Mouse (Mus musculus): Measurements from ENCODE around the gene Rab6a. TPM values are rescaled to one million over a fixed set of nuclear protein-coding genes. Genes with fewer than 3 reads are reported as not detected.
A peak's percentile ranks its signal among the peaks of the same experiment; 100 is the strongest.

Gene Rab6a
- polyA plus RNA-seq, 1 experiment from 2014 or later: 122 TPM

DNA sequence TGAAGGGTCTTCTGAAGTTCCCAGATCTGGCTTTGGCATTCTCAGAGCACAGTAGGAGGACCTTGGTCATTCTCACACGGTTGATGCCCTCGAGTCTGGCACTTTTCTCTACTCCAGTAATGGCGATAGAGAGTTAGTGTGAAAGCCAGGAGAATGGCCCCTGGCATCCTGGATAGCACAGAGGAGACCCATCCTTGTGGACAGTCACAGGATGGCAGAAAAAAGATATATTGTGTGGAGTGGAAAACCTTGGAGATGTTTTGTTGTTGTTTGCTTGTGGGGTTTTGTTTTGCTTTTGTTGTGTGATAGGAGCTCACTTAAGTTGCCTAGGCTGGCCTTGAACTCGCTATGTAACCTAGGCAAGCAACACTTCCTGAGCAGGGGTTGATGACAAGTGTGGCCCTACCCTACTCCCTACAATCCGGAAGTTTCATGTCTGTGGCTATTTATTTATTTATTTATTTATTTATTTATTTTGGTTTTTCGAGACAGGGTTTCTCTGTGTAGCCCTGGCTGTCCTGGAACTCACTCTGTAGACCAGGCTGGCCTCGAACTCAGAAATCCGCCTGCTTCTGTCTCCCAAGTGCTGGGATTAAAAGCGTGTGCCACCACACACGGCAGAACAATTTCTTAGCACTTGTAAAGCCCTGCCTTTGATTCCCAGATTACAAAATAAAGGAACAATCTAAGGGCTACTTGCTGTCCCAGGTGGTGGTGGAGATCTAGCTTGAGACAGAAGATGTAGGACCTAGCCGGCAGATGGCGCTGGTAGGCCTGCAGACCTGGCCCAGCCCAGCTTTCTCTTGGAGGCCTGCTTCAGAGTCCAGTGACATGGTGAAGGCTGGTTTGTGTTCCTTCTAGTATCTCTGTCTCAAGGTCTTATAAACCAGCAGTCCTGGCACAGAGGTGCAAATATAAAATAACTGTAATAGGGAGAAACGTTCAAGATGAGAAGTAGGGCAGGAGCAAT, 78.1 kb downstream of the Rab6a start:
- WGBS: 36% methylated on average over 13 of the region's 13 CpGs
- ATAC-seq: peak; percentile 45; the same call in 1 of the 2 replicates
- TF ChIP-seq CTCF (IDR thresholded peaks at IDR 0.05; ENCODE audit: low read depth): peak; percentile 92
- H3K36me3 ChIP-seq (ENCODE audit: control insufficient read depth, insufficient read depth): no peaks in the 10 kb centered on the region
- H3K27me3 ChIP-seq (replicated peaks; ENCODE audit: control insufficient read depth, insufficient read depth, low read length): no peaks in the 10 kb centered on the region
- no peak overlapping the region for H3K4me2 ChIP-seq (replicated peaks; ENCODE audit: low read depth)
- no peak overlapping the region for H3K4me3 ChIP-seq (ENCODE audit: low read depth, low read length)
- no peaks in the 10 kb centered on the region for H3K9me3 ChIP-seq (ENCODE audit: control insufficient read depth)
- H3K9ac ChIP-seq (ENCODE audit: low read depth, low read length): no peak overlapping the region
- H3K27ac ChIP-seq (ENCODE audit: low read depth, low read length): no peak overlapping the region
- no peaks in the 10 kb centered on the region for H3K4me1 ChIP-seq (replicated peaks; ENCODE audit: control insufficient read depth, insufficient read depth, low read length)

DNA sequence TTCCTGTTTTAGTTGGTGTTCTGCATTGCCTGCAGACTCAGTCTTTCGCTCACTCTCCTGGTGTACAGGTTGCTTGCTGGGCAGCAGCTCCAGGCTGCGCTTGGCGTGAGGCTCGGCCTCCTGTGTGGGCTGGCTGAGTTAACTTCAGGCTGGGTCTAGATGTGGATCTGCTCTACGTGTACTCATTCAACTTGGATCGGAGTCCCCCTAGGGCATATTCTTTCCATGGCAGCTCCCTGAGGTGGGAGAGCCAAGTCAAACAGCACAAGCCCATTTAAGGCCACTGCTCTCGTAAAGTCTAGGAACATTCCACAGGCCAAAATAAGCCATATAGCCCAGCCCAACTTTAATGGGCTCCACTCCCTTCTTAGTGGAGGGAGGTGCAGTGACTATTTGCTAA, 81.3 kb downstream of the Rab6a start:
- no peaks in the 10 kb centered on the region for H3K36me3 ChIP-seq (ENCODE audit: control insufficient read depth, insufficient read depth)
- no peak overlapping the region for H3K4me2 ChIP-seq (replicated peaks; ENCODE audit: low read depth)
- H3K9me3 ChIP-seq (ENCODE audit: control insufficient read depth): no peaks in the 10 kb centered on the region
- no peak overlapping the region for H3K9ac ChIP-seq (ENCODE audit: low read depth, low read length)
- H3K27ac ChIP-seq (ENCODE audit: low read depth, low read length): no peak overlapping the region
- TF ChIP-seq CTCF (IDR thresholded peaks at IDR 0.05; ENCODE audit: low read depth): no peak
- no peaks in the 10 kb centered on the region for H3K27me3 ChIP-seq (replicated peaks; ENCODE audit: control insufficient read depth, insufficient read depth, low read length)
- no peak overlapping the region for H3K4me3 ChIP-seq (ENCODE audit: low read depth, low read length)
- WGBS: 72% methylated on average over 7 of the region's 7 CpGs
- ATAC-seq: no peak
- H3K4me1 ChIP-seq (replicated peaks; ENCODE audit: control insufficient read depth, insufficient read depth, low read length): no peaks in the 10 kb centered on the region

Other genes starting within 250 kb of the Rab6a start
- 4.5 and 5.7 TPM in 2 replicates for gene C2cd3, start 235.2 kb upstream of the Rab6a start, polyA plus RNA-seq (2015; fragmentation: Nextera tagmentation; extraction: Ambion mirVana)
- gene Ppme1, start 235.1 kb upstream of the Rab6a start, polyA plus RNA-seq (2015; fragmentation: Nextera tagmentation; extraction: Ambion mirVana): 22.7 and 23.5 TPM in 2 replicates
- not detected in 2 replicates for gene Ucp3, start 134.4 kb upstream of the Rab6a start, polyA plus RNA-seq (2015; fragmentation: Nextera tagmentation; extraction: Ambion mirVana)
- 266 and 281 TPM in 2 replicates for gene Ucp2, start 114.1 kb upstream of the Rab6a start, polyA plus RNA-seq (2015; fragmentation: Nextera tagmentation; extraction: Ambion mirVana)
- 0.09 and 0.17 TPM in 2 replicates for gene Dnajb13, start 92.5 kb upstream of the Rab6a start, polyA plus RNA-seq (2015; fragmentation: Nextera tagmentation; extraction: Ambion mirVana)
- 52.4 and 54.1 TPM in 2 replicates for gene Coa4, start 70.3 kb upstream of the Rab6a start, polyA plus RNA-seq (2015; fragmentation: Nextera tagmentation; extraction: Ambion mirVana)
- 89.4 and 94.8 TPM in 2 replicates for gene Mrpl48, start 891 bp downstream of the Rab6a start, polyA plus RNA-seq (2015; fragmentation: Nextera tagmentation; extraction: Ambion mirVana)
- gene Plekhb1, start 55.0 kb downstream of the Rab6a start, polyA plus RNA-seq (2015; fragmentation: Nextera tagmentation; extraction: Ambion mirVana): 12.9 and 14.6 TPM in 2 replicates
- 13.2 and 14.6 TPM in 2 replicates for gene Fam168a, start 99.2 kb downstream of the Rab6a start, polyA plus RNA-seq (2015; fragmentation: Nextera tagmentation; extraction: Ambion mirVana)

Measured in intestine, postnatal 0 days (tissue).